Mouse (Mus musculus) liver (tissue): ENCODE measurements at regions not wholly inside any gene's neighbourhood (a gene's known extent, or its start where the extent isn't known, plus 50 kb on each side); places are given as distances from the start of the nearest gene placed in this dataset.

Experiments used
- DNase-seq: peaks from one replicate; pipeline ENCODE4 v3.0.0-alpha.2; 2020; ENCODE audit warnings: mixed read lengths

GRCm38 (mm10) chr5:64610562-64611405 is 192.4 kb upstream of the Klf3 start:
- peak; percentile 87 for DNase-seq

- no peak for DNase-seq
These were observed 191.2 kb upstream of the Klf3 start for GRCm38 (mm10) chr5:64612017-64612416.

GRCm38 (mm10) chr5:64613696-64614095 is 189.5 kb upstream of the Klf3 start:
- DNase-seq: no peak

GRCm38 (mm10) chr5:64618126-64618525 is 185.1 kb upstream of the Klf3 start:
- DNase-seq: no peak

GRCm38 (mm10) chr5:64619752-64620151 is 183.4 kb upstream of the Klf3 start:
- DNase-seq: no peak

- DNase-seq: no peak
These were observed 182.5 kb upstream of the Klf3 start for GRCm38 (mm10) chr5:64620726-64621125.

GRCm38 (mm10) chr5:64621386-64621785 is 181.8 kb upstream of the Klf3 start:
- DNase-seq: no peak

- peak; percentile 35 for DNase-seq
These were observed 179.5 kb upstream of the Klf3 start for GRCm38 (mm10) chr5:64623653-64624052.

- DNase-seq: no peak
These were observed 179.0 kb upstream of the Klf3 start for GRCm38 (mm10) chr5:64624205-64624604.

GRCm38 (mm10) chr5:64625421-64625820 is 177.8 kb upstream of the Klf3 start:
- no peak for DNase-seq

GRCm38 (mm10) chr5:64625841-64626298 is 177.3 kb upstream of the Klf3 start:
- DNase-seq: no peak

GRCm38 (mm10) chr5:64626351-64626750 is 176.8 kb upstream of the Klf3 start:
- DNase-seq: peak; percentile 23

GRCm38 (mm10) chr5:64630582-64630981 is 172.6 kb upstream of the Klf3 start:
- DNase-seq: no peak

- DNase-seq: no peak
These were observed 171.0 kb upstream of the Klf3 start for GRCm38 (mm10) chr5:64632171-64632570.

- no peak for DNase-seq
These were observed 169.2 kb upstream of the Klf3 start for GRCm38 (mm10) chr5:64634008-64634407.

GRCm38 (mm10) chr5:64634721-64635120 is 168.5 kb upstream of the Klf3 start:
- no peak for DNase-seq

- DNase-seq: peak; percentile 57
These were observed 166.9 kb upstream of the Klf3 start for GRCm38 (mm10) chr5:64636301-64636700.

GRCm38 (mm10) chr5:64643584-64643983 is 159.6 kb upstream of the Klf3 start:
- no peak for DNase-seq

GRCm38 (mm10) chr5:64647417-64648125 is 155.6 kb upstream of the Klf3 start:
- peak; percentile 55 for DNase-seq

- DNase-seq: peak; percentile 38
These were observed 154.7 kb upstream of the Klf3 start for GRCm38 (mm10) chr5:64648492-64648891.

- no peak for DNase-seq
These were observed 151.8 kb upstream of the Klf3 start for GRCm38 (mm10) chr5:64651407-64651806.

GRCm38 (mm10) chr5:64653764-64654163 is 149.4 kb upstream of the Klf3 start:
- DNase-seq: no peak

GRCm38 (mm10) chr5:64655286-64655685 is 147.9 kb upstream of the Klf3 start:
- no peak for DNase-seq

GRCm38 (mm10) chr5:64661959-64662358 is 141.2 kb upstream of the Klf3 start:
- no peak for DNase-seq
